Comparison of ENCODE assay signal across 28 mouse cellular contexts in genomic region chr7:19402535-19403112, GRCm38 (mm10). TPM values are rescaled to one million over a fixed set of nuclear protein-coding genes. Genes with fewer than 3 reads are reported as not detected.
DNase-seq lines count a peak whose midpoint lies in the region; ATAC-seq and TF ChIP-seq lines count a peak whose summit lies in the region.
"Had no signal": no experiment of that assay in that cellular context is flagged by ENCODE, and none has a peak within 500 bp of the region (broad histone marks: within the 10 kb centered on the region; RNA-seq: fewer than 3 reads in every experiment).

No protein-coding gene starts in this region.

- 89% methylated on average over 9 of the region's 9 CpGs for WGBS in thymus, adult 2 months

- peaks cover 13% of the 10 kb centered on the region for H3K9me3 ChIP-seq in megakaryocyte, embryonic 14.5 days
- H3K9me3 ChIP-seq: embryonic facial prominence, embryonic 13.5 days; hindbrain, embryonic 12.5 days; hindbrain, embryonic 15.5 days had no signal

- ATAC-seq in frontal cortex, adult (ENCODE audit: low TSS enrichment): peak; percentile 54; the same call in 1 of the 2 replicates
- no peak for ATAC-seq in megakaryocyte, adult 5-6 weeks (ENCODE audit: poor library complexity, severe bottlenecking)
- ATAC-seq: forebrain, embryonic 14.5 days; forebrain, postnatal 0 days; Patski had no signal

- H3K4me1 ChIP-seq in megakaryocyte, embryonic 14.5 days: peaks cover 49% of the 10 kb centered on the region
- H3K4me1 ChIP-seq in testis, adult 2 months (ENCODE audit: control insufficient read depth, insufficient read depth, low read length): peaks cover 12% of the 10 kb centered on the region
- H3K4me1 ChIP-seq in thymus, adult 2 months (replicated peaks; ENCODE audit: control insufficient read depth, insufficient read depth, low read length): peaks cover 25% of the 10 kb centered on the region

- H3K27ac ChIP-seq in testis, adult 2 months (ENCODE audit: control insufficient read depth, insufficient read depth, low read depth, low read length): no peak overlapping the region
- H3K27ac ChIP-seq in thymus, adult 2 months (ENCODE audit: control insufficient read depth, insufficient read depth, low read length): no peak overlapping the region
- H3K27ac ChIP-seq: embryonic facial prominence, embryonic 13.5 days; heart, embryonic 13.5 days; hindbrain, embryonic 12.5 days; hindbrain, embryonic 15.5 days had no signal

- no peak for DNase-seq in frontal cortex, postnatal 25 days (ENCODE audit: low spot score in 2 of 2)
- no peak for DNase-seq in testis, postnatal 14 days (ENCODE audit: low spot score)
- no peak for DNase-seq in thymus, adult 2 months
- DNase-seq: adrenal gland, postnatal 10 days; adrenal gland, postnatal 36 days; B cell, adult 2 months; cerebellum, adult 11 months; cerebellum, adult 2 months; cerebellum, adult 9-11 months; cerebellum, postnatal 25 days; forebrain, postnatal 0 days; gastrocnemius, postnatal 10 days; gastrocnemius, postnatal 36 days; heart, postnatal 14 days had no signal

- peaks cover 44% of the 10 kb centered on the region for H3K27me3 ChIP-seq in megakaryocyte, embryonic 14.5 days (replicated peaks)
- no peaks in the 10 kb centered on the region for H3K27me3 ChIP-seq in testis, adult 2 months (ENCODE audit: control insufficient read depth, insufficient read depth, low read length)
- no peaks in the 10 kb centered on the region for H3K27me3 ChIP-seq in thymus, adult 2 months (ENCODE audit: control insufficient read depth, insufficient read depth, low read length)
- H3K27me3 ChIP-seq: Patski had no signal

- H3K4me3 ChIP-seq in megakaryocyte, embryonic 14.5 days (replicated peaks): peak overlapping the region; percentile 53
- H3K4me3 ChIP-seq in testis, adult 2 months (ENCODE audit: control insufficient read depth, low read depth, low read length): peak overlapping the region; percentile 64
- no peak overlapping the region for H3K4me3 ChIP-seq in thymus, adult 2 months (ENCODE audit: control insufficient read depth, insufficient read depth, low read length)

- H3K36me3 ChIP-seq in megakaryocyte, embryonic 14.5 days (replicated peaks; ENCODE audit: low read length): no peaks in the 10 kb centered on the region
- no peaks in the 10 kb centered on the region for H3K36me3 ChIP-seq in testis, adult 2 months (ENCODE audit: control insufficient read depth, insufficient read depth, low read length)
- H3K36me3 ChIP-seq in thymus, adult 2 months (ENCODE audit: control insufficient read depth, insufficient read depth, low read length): no peaks in the 10 kb centered on the region
- H3K36me3 ChIP-seq: embryonic facial prominence, embryonic 13.5 days; G1E; heart, embryonic 13.5 days; hindbrain, embryonic 12.5 days; hindbrain, embryonic 15.5 days had no signal

- TF ChIP-seq POLR2A in testis, adult 2 months (IDR thresholded peaks at IDR 0.05; ENCODE audit: control insufficient read depth, low read depth, low read length): no peak; the same call in 1 of the 2 replicates
- no peak for TF ChIP-seq POLR2A in thymus, adult 2 months (IDR thresholded peaks at IDR 0.05; ENCODE audit: control insufficient read depth, extremely low read depth, insufficient read depth, low read length, poor library complexity)

- TF ChIP-seq CTCF in testis, adult 2 months (IDR thresholded peaks at IDR 0.05; ENCODE audit: control insufficient read depth, insufficient read depth, insufficient replicate concordance, low read depth, low read length): no peak
- no peak for TF ChIP-seq CTCF in thymus, adult 2 months (IDR thresholded peaks at IDR 0.05; ENCODE audit: borderline replicate concordance, control insufficient read depth, extremely low read depth, insufficient read depth, low read length, poor library complexity)

RNA-seq across cellular contexts. Expression of gene Klc3, which starts 1.3 kb away (rescaled TPM):
- 1.3 TPM in 1 of 2 replicates, not detected in the other for polyA plus RNA-seq in megakaryocyte, embryonic 14.5 days (2012; ENCODE audit: insufficient read depth, low replicate concordance)
- total RNA-seq in megakaryocyte, adult 5-6 weeks (2015): 0.09 TPM in 1 of 2 replicates, not detected in the other
- not detected in 2 replicates for total RNA-seq in megakaryocyte, adult 5-6 weeks (2017)
- 33.3 and 39.9 TPM in 2 replicates for polyA plus RNA-seq in testis, adult 2 months (2012; rRNA removed)
- polyA plus RNA-seq in thymus, adult 2 months (2012; rRNA removed): 73.1 and 87.0 TPM in 2 replicates
- total RNA-seq: common myeloid progenitor, adult 5-6 weeks; granulocyte monocyte progenitor cell, adult 5-6 weeks had no signal
- polyA plus RNA-seq: erythroblast, embryonic 14.5 days had no signal

RNA-seq across cellular contexts. Expression of gene Ckm, which starts 2.0 kb away (rescaled TPM):
- 0.96 TPM in 1 of 2 replicates, not detected in the other for polyA plus RNA-seq in megakaryocyte, embryonic 14.5 days (2012; ENCODE audit: insufficient read depth, low replicate concordance)
- total RNA-seq in megakaryocyte, adult 5-6 weeks (2015): 0.14 and 0.18 TPM in 2 replicates
- 0.26 and 0.45 TPM in 2 replicates for total RNA-seq in megakaryocyte, adult 5-6 weeks (2017)
- 2.4 and 8.7 TPM in 2 replicates for polyA plus RNA-seq in testis, adult 2 months (2012; rRNA removed)
- polyA plus RNA-seq in thymus, adult 2 months (2012; rRNA removed): 19.3 and 332 TPM in 2 replicates
- polyA plus RNA-seq: embryonic facial prominence, embryonic 13.5 days; erythroblast, embryonic 14.5 days; forebrain, embryonic 14.5 days; forebrain, postnatal 0 days; G1E; Patski had no signal

RNA-seq across cellular contexts. Expression of gene Ercc2, which starts 20.8 kb away (rescaled TPM):
- polyA plus RNA-seq in megakaryocyte, embryonic 14.5 days (2012; ENCODE audit: insufficient read depth, low replicate concordance): 24.2 and 30.8 TPM in 2 replicates
- total RNA-seq in megakaryocyte, adult 5-6 weeks (2015): 4.9 and 5.7 TPM in 2 replicates
- 12.6 and 19.2 TPM in 2 replicates for total RNA-seq in megakaryocyte, adult 5-6 weeks (2017)
- polyA plus RNA-seq in testis, adult 2 months (2012; rRNA removed): 50.6 and 53.3 TPM in 2 replicates
- 134 and 137 TPM in 2 replicates for polyA plus RNA-seq in thymus, adult 2 months (2012; rRNA removed)

RNA-seq across cellular contexts. Expression of gene Ppp1r13l, which starts 43.1 kb away (rescaled TPM):
- 21.5 and 54.3 TPM in 2 replicates for polyA plus RNA-seq in megakaryocyte, embryonic 14.5 days (2012; ENCODE audit: insufficient read depth, low replicate concordance)
- total RNA-seq in megakaryocyte, adult 5-6 weeks (2015): 4.1 and 4.2 TPM in 2 replicates
- total RNA-seq in megakaryocyte, adult 5-6 weeks (2017): 0.45 TPM in 1 of 2 replicates, not detected in the other
- polyA plus RNA-seq in testis, adult 2 months (2012; rRNA removed): 49.5 and 71.4 TPM in 2 replicates
- polyA plus RNA-seq in thymus, adult 2 months (2012; rRNA removed): 13.6 and 14.2 TPM in 2 replicates

RNA-seq across cellular contexts. Expression of gene Cd3eap, which starts 43.3 kb away (rescaled TPM):
- polyA plus RNA-seq in megakaryocyte, embryonic 14.5 days (2012; ENCODE audit: insufficient read depth, low replicate concordance): 13.3 and 50.4 TPM in 2 replicates
- total RNA-seq in megakaryocyte, adult 5-6 weeks (2015): 3.4 TPM in 2 replicates
- 9.0 and 11.5 TPM in 2 replicates for total RNA-seq in megakaryocyte, adult 5-6 weeks (2017)
- 2.8 and 3.2 TPM in 2 replicates for polyA plus RNA-seq in testis, adult 2 months (2012; rRNA removed)
- 7.5 and 8.0 TPM in 2 replicates for polyA plus RNA-seq in thymus, adult 2 months (2012; rRNA removed)

Comparison
In these comparisons a context has a peak if more than half of its experiments do, and no peak if none do; other contexts are left out.
1. RNA of gene Klc3, which starts 1.3 kb away (polyA plus RNA-seq): 73.1 to 87.0 TPM in thymus, adult 2 months and 33.3 to 39.9 TPM in testis, adult 2 months; 1.3 TPM in megakaryocyte, embryonic 14.5 days; every median in the first group is over 10 times any median in the second.